Mouse (Mus musculus) MEL (cell line): ENCODE results near the gene Acot13. TPM values are rescaled to one million over a fixed set of nuclear protein-coding genes. Genes with fewer than 3 reads are reported as not detected.

Experiments
- DNase-seq: peaks from one replicate; pipeline ENCODE4 v3.0.0; 2011; ENCODE audit warnings: low read depth, low spot score
- H3K27ac ChIP-seq: 2 replicates; pipeline ENCODE4 v1.5.1; 2012; ENCODE audit warnings: low read depth, mild to moderate bottlenecking, control low read depth, low read length, moderate library complexity; ENCODE audit not compliant: control insufficient read depth
- H3K27me3 ChIP-seq, 2 experiments: fragments of 150-350 bp in 1 of 2; sonication (generic) in 1 of 2; 2 replicates each; pipeline ENCODE4 v1.6.1; 2012; ENCODE audit warnings: low read length in 2 of 2, mild to moderate bottlenecking in 2 of 2, improper control_type of control experiment in 1 of 2, moderate library complexity in 1 of 2; ENCODE audit not compliant: insufficient read depth in 2 of 2, control insufficient read depth in 1 of 2
- H3K36me3 ChIP-seq, 2 experiments: 2 replicates each; pipeline ENCODE4 v1.6.1; 2012 to 2014; ENCODE audit warnings: low read length in 2 of 2, improper control_type of control experiment in 1 of 2, inconsistent platforms in 1 of 2, mild to moderate bottlenecking in 1 of 2; ENCODE audit not compliant: insufficient read depth in 2 of 2, control insufficient read depth in 1 of 2
- H3K4me1 ChIP-seq, 2 experiments: fragments of 150-350 bp in 1 of 2; sonication (generic) in 1 of 2; 2 replicates each; pipeline ENCODE4 v1.6.1; 2012; ENCODE audit warnings: low read length in 2 of 2, improper control_type of control experiment in 1 of 2, mild to moderate bottlenecking in 1 of 2; ENCODE audit not compliant: insufficient read depth in 2 of 2, control insufficient read depth in 1 of 2
- H3K4me3 ChIP-seq, 2 experiments: fragments of 150-350 bp in 1 of 2; sonication (generic) in 1 of 2; 2 replicates each; pipeline ENCODE4 v1.5.1; 2012; ENCODE audit warnings: low read depth in 2 of 2, low read length in 2 of 2, mild to moderate bottlenecking in 2 of 2, moderate library complexity in 2 of 2, control low read depth in 1 of 2, improper control_type of control experiment in 1 of 2; ENCODE audit not compliant: control insufficient read depth in 1 of 2, insufficient read depth in 1 of 2
- H3K79me2 ChIP-seq: 2 replicates; pipeline ENCODE4 v1.6.1; 2012; ENCODE audit warnings: mild to moderate bottlenecking, low read length, moderate library complexity; ENCODE audit not compliant: control insufficient read depth, poor library complexity, insufficient read depth
- H3K9ac ChIP-seq: 2 replicates; pipeline ENCODE4 v1.6.1; 2012; ENCODE audit warnings: low read depth, mild to moderate bottlenecking, control low read depth, low read length, moderate library complexity; ENCODE audit not compliant: control insufficient read depth, poor library complexity, severe bottlenecking
- H3K9me3 ChIP-seq: fragments of 150-350 bp; sonication (generic); replicated peaks from 2 replicates; pipeline ENCODE4 v1.6.1; 2012; ENCODE audit warnings: mild to moderate bottlenecking, low read length, improper control_type of control experiment, moderate library complexity; ENCODE audit not compliant: insufficient read depth
- CTCF ChIP-seq, 3 experiments: IDR thresholded peaks in 2 of 3; conservative IDR thresholded peaks in 1 of 3; 2 replicates each; pipeline ENCODE4 v1.5.1; 2011 to 2012; ENCODE audit warnings: low read length in 3 of 3, low read depth in 2 of 3, mild to moderate bottlenecking in 2 of 3, improper control_type of control experiment in 1 of 3, inconsistent platforms in 1 of 3, mixed read lengths in 1 of 3, moderate library complexity in 1 of 3; ENCODE audit not compliant: control insufficient read depth in 1 of 3, insufficient read depth in 1 of 3, poor library complexity in 1 of 3, severe bottlenecking in 1 of 3
- E2F4 ChIP-seq: IDR thresholded peaks from 2 replicates; pipeline ENCODE4 v1.6.1; 2011; ENCODE audit warnings: low read depth, low read length, improper control_type of control experiment, borderline replicate concordance
- ELF1 ChIP-seq: IDR thresholded peaks from 2 replicates; pipeline ENCODE4 v1.6.1; 2014; ENCODE audit warnings: low read depth, mild to moderate bottlenecking, inconsistent platforms, low read length, improper control_type of control experiment, moderate library complexity
- EP300 ChIP-seq, 2 experiments: IDR thresholded peaks; 2 replicates each; pipeline ENCODE4 v1.6.1; 2011; ENCODE audit warnings: improper control_type of control experiment in 2 of 2, low read length in 2 of 2, low read depth in 1 of 2, mild to moderate bottlenecking in 1 of 2
- ETS1 ChIP-seq: IDR thresholded peaks from 2 replicates; pipeline ENCODE4 v1.6.1; 2012; ENCODE audit warnings: low read depth, mild to moderate bottlenecking, inconsistent platforms, low read length, improper control_type of control experiment, moderate library complexity
- GABPA ChIP-seq: IDR thresholded peaks from 2 replicates; pipeline ENCODE4 v1.6.1; 2012; ENCODE audit warnings: low read depth, mild to moderate bottlenecking, inconsistent platforms, low read length, improper control_type of control experiment, moderate library complexity
- HCFC1 ChIP-seq: IDR thresholded peaks from 2 replicates; pipeline ENCODE4 v1.6.1; 2012; ENCODE audit warnings: low read depth, mild to moderate bottlenecking, inconsistent platforms, low read length, improper control_type of control experiment, moderate library complexity
- KAT2A ChIP-seq: conservative IDR thresholded peaks from 2 replicates; pipeline ENCODE4 v1.6.1; 2012; ENCODE audit warnings: low read depth, low read length, improper control_type of control experiment, inconsistent platforms
- MAFK ChIP-seq: IDR thresholded peaks from 2 replicates; pipeline ENCODE4 v1.6.1; 2011; ENCODE audit warnings: low read depth, mild to moderate bottlenecking, low read length, improper control_type of control experiment, borderline replicate concordance
- MAX ChIP-seq: IDR thresholded peaks from 2 replicates; pipeline ENCODE4 v1.6.1; 2011; ENCODE audit warnings: low read length, improper control_type of control experiment
- MAZ ChIP-seq: IDR thresholded peaks from 2 replicates; pipeline ENCODE4 v1.6.1; 2012; ENCODE audit warnings: low read depth, mild to moderate bottlenecking, inconsistent platforms, low read length, improper control_type of control experiment
- MEF2A ChIP-seq: IDR thresholded peaks from 2 replicates; pipeline ENCODE4 v1.6.1; 2014; ENCODE audit warnings: low read depth, mild to moderate bottlenecking, inconsistent platforms, low read length, improper control_type of control experiment; ENCODE audit not compliant: poor library complexity, insufficient replicate concordance, severe bottlenecking; ENCODE audit errors: extremely low read depth
- MXI1 ChIP-seq: IDR thresholded peaks from 2 replicates; pipeline ENCODE4 v1.6.1; 2011; ENCODE audit warnings: mild to moderate bottlenecking, low read depth, low read length, improper control_type of control experiment
- MYB ChIP-seq: IDR thresholded peaks from 2 replicates; pipeline ENCODE4 v1.6.1; 2011; ENCODE audit warnings: mild to moderate bottlenecking, low read depth, low read length, improper control_type of control experiment
- MYC ChIP-seq: IDR thresholded peaks from 2 replicates; pipeline ENCODE4 v1.6.1; 2011; ENCODE audit warnings: low read depth, mild to moderate bottlenecking, low read length, improper control_type of control experiment, moderate library complexity
- NELFE ChIP-seq: IDR thresholded peaks from 2 replicates; pipeline ENCODE4 v1.6.1; 2011; ENCODE audit warnings: low read depth, low read length, improper control_type of control experiment
- POLR2A ChIP-seq, 2 experiments: IDR thresholded peaks; 2 replicates each; pipeline ENCODE4 v1.6.1; 2011 to 2012; ENCODE audit warnings: low read length in 2 of 2, mild to moderate bottlenecking in 2 of 2, control low read depth in 1 of 2, improper control_type of control experiment in 1 of 2, low read depth in 1 of 2, moderate library complexity in 1 of 2; ENCODE audit not compliant: control insufficient read depth in 1 of 2, insufficient read depth in 1 of 2, poor library complexity in 1 of 2
- POLR2AphosphoS2 ChIP-seq: IDR thresholded peaks from 2 replicates; pipeline ENCODE4 v1.6.1; 2011; ENCODE audit warnings: low read length, improper control_type of control experiment
- POLR2AphosphoS5 ChIP-seq: IDR thresholded peaks from 2 replicates; pipeline ENCODE4 v1.6.1; 2012; ENCODE audit warnings: low read depth, borderline replicate concordance, mild to moderate bottlenecking, inconsistent platforms, low read length, moderate library complexity, mixed read lengths
- SIN3A ChIP-seq: IDR thresholded peaks from 2 replicates; pipeline ENCODE4 v1.6.1; 2012; ENCODE audit warnings: low read length, improper control_type of control experiment, inconsistent platforms
- SMC3 ChIP-seq: IDR thresholded peaks from 2 replicates; pipeline ENCODE4 v1.6.1; 2011; ENCODE audit warnings: low read depth, low read length, improper control_type of control experiment
- TBP ChIP-seq: IDR thresholded peaks from 2 replicates; pipeline ENCODE4 v1.8.0; 2011; ENCODE audit warnings: low read depth, low read length, improper control_type of control experiment
- TCF12 ChIP-seq: IDR thresholded peaks from 2 replicates; pipeline ENCODE4 v1.6.1; 2014; ENCODE audit warnings: low read depth, mild to moderate bottlenecking, inconsistent platforms, low read length, improper control_type of control experiment, moderate library complexity
- UBTF ChIP-seq: IDR thresholded peaks from 2 replicates; pipeline ENCODE4 v1.6.1; 2012; ENCODE audit warnings: low read depth, mild to moderate bottlenecking, inconsistent platforms, low read length, improper control_type of control experiment, moderate library complexity, borderline replicate concordance; ENCODE audit not compliant: insufficient read depth
- USF1 ChIP-seq: IDR thresholded peaks from 2 replicates; pipeline ENCODE4 v1.6.1; 2014; ENCODE audit warnings: low read depth, mild to moderate bottlenecking, inconsistent platforms, low read length, improper control_type of control experiment, moderate library complexity
- USF2 ChIP-seq, 2 experiments: IDR thresholded peaks; 2 replicates each; pipeline ENCODE4 v1.6.1; 2011 to 2012; ENCODE audit warnings: improper control_type of control experiment in 2 of 2, low read length in 2 of 2, borderline replicate concordance in 1 of 2, inconsistent platforms in 1 of 2, low read depth in 1 of 2, mild to moderate bottlenecking in 1 of 2; ENCODE audit not compliant: insufficient read depth in 1 of 2
- ZKSCAN1 ChIP-seq: IDR thresholded peaks from 2 replicates; pipeline ENCODE4 v1.6.1; 2012; ENCODE audit warnings: low read depth, mild to moderate bottlenecking, inconsistent platforms, low read length, improper control_type of control experiment, moderate library complexity
- ZMIZ1 ChIP-seq: IDR thresholded peaks from 2 replicates; pipeline ENCODE4 v1.6.1; 2012; ENCODE audit warnings: low read depth, mild to moderate bottlenecking, inconsistent platforms, low read length, improper control_type of control experiment, moderate library complexity
- ZNF384 ChIP-seq: IDR thresholded peaks from 2 replicates; pipeline ENCODE4 v1.6.1; 2012; ENCODE audit warnings: low read depth, mild to moderate bottlenecking, inconsistent platforms, low read length, improper control_type of control experiment
- polyA plus RNA-seq, 2 experiments: library from polyadenylated mRNA; stranded (reverse) in 1 of 2; unstranded in 1 of 2; fragments of >175 nt in 1 of 2; fragments of >200 nt in 1 of 2; gene quantifications; 2 replicates each; pipeline versions ENCODE4 v1.2.1 to v1.2.4; 2012; ENCODE audit warnings: low replicate concordance in 2 of 2, low read depth in 1 of 2; ENCODE audit not compliant: insufficient read length in 2 of 2, insufficient read depth in 1 of 2, missing spikeins in 1 of 2
- total RNA-seq: library from RNA; depleted of rRNA; stranded (reverse); fragments of 300-350 nt; gene quantifications from 2 replicates; pipeline ENCODE4 v1.2.3, GENCODE M21; 2012

Acot13 gene
- total and polyA plus RNA-seq, 3 experiments = 51.8 to 57.3 TPM; not detected in 1

DNA sequence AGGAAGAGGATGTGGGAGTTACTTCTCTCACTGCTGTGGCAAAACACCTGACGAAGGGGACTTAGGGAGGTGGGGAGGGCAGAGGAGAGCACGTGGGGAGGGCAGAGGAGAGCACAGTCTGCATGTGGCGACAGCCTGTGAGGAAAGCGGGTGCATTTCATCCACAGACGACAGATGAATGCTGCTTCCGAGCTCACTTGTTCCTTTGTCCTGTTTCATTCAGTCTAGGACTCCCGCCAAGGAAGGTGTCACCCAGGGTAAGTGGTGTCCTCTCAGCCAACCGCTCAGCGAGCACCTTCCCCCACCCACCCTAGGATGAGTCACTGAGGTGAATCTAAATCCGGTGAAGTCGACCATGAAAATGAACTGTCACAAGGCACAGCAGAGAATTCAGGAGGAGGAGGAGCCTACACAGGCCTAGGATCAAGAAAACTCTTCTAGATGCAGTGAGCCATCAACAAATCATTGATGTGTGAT, 45.3 kb downstream of the Acot13 start:
- peak overlapping the region; percentile 62 for H3K9ac ChIP-seq
- H3K36me3 ChIP-seq = peaks cover 0 to 8% of the 10 kb centered on the region in 2 experiments; a peak in 2 of 4 replicates
- H3K27ac ChIP-seq = peak overlapping the region; percentile 53
- no peaks in the 10 kb centered on the region for H3K79me2 ChIP-seq
- TF ChIP-seq KAT2A (no peak), USF1 (0 out of 2 replicates have a peak, but pooled peaks have one; percentile 34), CTCF (IDR thresholded peaks at IDR 0.05 in 2 of 3, conservative IDR thresholded peaks at IDR 0.05 in 1 of 3; ENCODE audit: control insufficient read depth in 1 of 3, insufficient read depth in 1 of 3, low read depth in 2 of 3, low read length in 3 of 3, poor library complexity in 1 of 3, severe bottlenecking in 1 of 3) (no peak), MAX (peak; percentile 80), ETS1 (peak; percentile 13; the same call in 1 of the 2 replicates), E2F4 (peak; percentile 63; the same call in 1 of the 2 replicates), EP300 (IDR thresholded peaks at IDR 0.05; ENCODE audit: low read depth in 1 of 2, low read length in 2 of 2) (0 out of 4 replicates have a peak, but pooled peaks of 1 of the 2 experiments have one; percentile 5), ELF1 (no peak), MYC (0 out of 2 replicates have a peak, but pooled peaks have one; percentile 61), MXI1 (peak; percentile 53), SMC3 (no peak), HCFC1 (no peak), ZNF384 (no peak)
- H3K27me3 ChIP-seq = no peaks in the 10 kb centered on the region
- H3K9me3 ChIP-seq = no peaks in the 10 kb centered on the region
- peak; percentile 87 for DNase-seq
- peaks cover 8 to 18% of the 10 kb centered on the region in 2 experiments for H3K4me1 ChIP-seq
- peak overlapping the region; percentile 47 to 54 for H3K4me3 ChIP-seq

DNA sequence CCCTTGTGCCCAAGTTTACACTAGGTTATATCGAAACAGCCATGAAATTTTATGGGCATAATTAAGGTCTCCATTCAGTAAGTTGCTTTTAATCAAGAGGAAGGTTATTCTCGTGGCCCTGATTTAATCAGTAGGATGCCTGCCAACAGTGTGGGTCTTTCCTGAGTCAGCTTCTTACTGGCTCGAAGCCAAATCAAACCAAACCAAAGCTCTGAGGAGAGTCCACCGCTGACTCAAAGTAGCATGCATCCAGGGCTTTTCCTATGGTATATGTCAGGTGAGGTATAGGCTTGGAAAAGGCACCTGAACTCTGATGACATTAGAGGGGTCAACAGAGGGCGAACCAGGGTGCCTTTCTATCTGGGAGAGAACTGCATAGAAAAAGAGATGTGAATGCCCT, 49.4 kb downstream of the Acot13 start:
- H3K4me1 ChIP-seq = peaks cover 8 to 18% of the 10 kb centered on the region in 2 experiments
- H3K36me3 ChIP-seq = peaks cover 0 to 8% of the 10 kb centered on the region in 2 experiments; a peak in 2 of 4 replicates
- TF ChIP-seq TBP (no peak), MXI1 (0 out of 2 replicates have a peak, but pooled peaks have one; percentile 25), ZMIZ1 (no peak), POLR2A (IDR thresholded peaks at IDR 0.05; ENCODE audit: control insufficient read depth in 1 of 2, insufficient read depth in 1 of 2, low read depth in 1 of 2, low read length in 2 of 2, poor library complexity in 1 of 2) (no peak), HCFC1 (no peak), TCF12 (0 out of 2 replicates have a peak, but pooled peaks have one; percentile 9), CTCF (IDR thresholded peaks at IDR 0.05 in 2 of 3, conservative IDR thresholded peaks at IDR 0.05 in 1 of 3; ENCODE audit: control insufficient read depth in 1 of 3, insufficient read depth in 1 of 3, low read depth in 2 of 3, low read length in 3 of 3, poor library complexity in 1 of 3, severe bottlenecking in 1 of 3) (no peak), KAT2A (no peak), MYB (no peak), USF2 (IDR thresholded peaks at IDR 0.05; ENCODE audit: borderline replicate concordance in 1 of 2, insufficient read depth in 1 of 2, low read depth in 1 of 2, low read length in 2 of 2) (no peak), ZKSCAN1 (no peak), POLR2AphosphoS2 (no peak), MAFK (no peak), UBTF (no peak), POLR2AphosphoS5 (no peak), ETS1 (peak; percentile 23; the same call in 1 of the 2 replicates), GABPA (no peak), MAZ (no peak), E2F4 (no peak), USF1 (no peak), SIN3A (peak; percentile 28; the same call in 1 of the 2 replicates), NELFE (no peak), MEF2A (no peak)

More for the DNA sequence above, 49.4 kb downstream of the Acot13 start:
- DNase-seq = peak; percentile 63
- no peak overlapping the region for H3K27ac ChIP-seq
- H3K79me2 ChIP-seq = no peaks in the 10 kb centered on the region
- no peaks in the 10 kb centered on the region; a peak in 1 of 4 replicates for H3K27me3 ChIP-seq
- no peak overlapping the region for H3K4me3 ChIP-seq
- no peak overlapping the region for H3K9ac ChIP-seq
- H3K9me3 ChIP-seq = no peaks in the 10 kb centered on the region
